Mouse (Mus musculus): ENCODE measurements around the gene Rbm20.

- TF ChIP-seq POLR2AphosphoS5 (IDR thresholded peaks at IDR 0.05; ENCODE audit: insufficient replicate concordance, low read depth, low read length) (no peak), CTCF (IDR thresholded peaks at IDR 0.05; ENCODE audit: low read depth, low read length) (no peak), TAL1 (conservative IDR thresholded peaks at IDR 0.05; ENCODE audit: low read depth, low read length) (no peak)
These were observed 36.3 kb downstream of the Rbm20 start for GRCm38 (mm10) chr19:53713364-53713763.

All from G1E (cell line).